Mouse (Mus musculus): ENCODE data around the gene Olfr462.

Olfr462 gene

GRCm38 (mm10) chr11:87846968-87847600, 45.0 kb downstream of the Olfr462 start:
- 89% methylated on average over 12 of the region's 12 CpGs for WGBS

- 87% methylated on average over 3 of the region's 3 CpGs for WGBS
Observed at GRCm38 (mm10) chr11:87841436-87841835, 50.6 kb downstream of the Olfr462 start.

DNA sequence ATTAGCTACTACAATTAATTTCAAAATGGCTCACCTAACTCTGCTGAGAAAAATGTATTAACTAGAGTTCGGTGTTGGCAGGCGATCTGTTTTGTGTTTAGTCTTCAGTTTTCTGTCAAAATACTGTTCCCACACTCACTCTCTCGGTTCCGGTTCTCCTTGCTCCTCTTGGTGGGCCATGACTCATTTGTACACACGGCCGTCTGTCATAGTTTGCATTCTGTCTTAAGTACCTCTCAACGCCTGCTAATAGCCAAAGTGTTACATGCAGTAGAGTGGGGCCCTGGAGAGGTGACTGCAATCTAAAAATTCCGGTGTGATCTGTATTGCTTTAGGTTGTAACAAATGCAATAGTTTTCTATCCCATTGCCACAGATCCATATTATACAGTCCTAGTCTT, 51.4 kb downstream of the Olfr462 start:
- WGBS = 63% methylated on average over 8 of the region's 8 CpGs
